Mouse (Mus musculus) heart, adult 11 months (tissue): Measurements from ENCODE around the gene Anapc15.
A peak's percentile ranks its signal among the peaks of the same experiment; 100 is the strongest.
"Not testable (repeated sequence)": the region's sequence is repeated elsewhere in the genome, so short reads cannot be mapped to it uniquely, and the experiment has no call there.

Experiments used
- DNase-seq: peaks from one replicate; pipeline ENCODE4 v3.0.0; 2022

Gene Anapc15

GRCm38 (mm10) chr7:101900331-101901097, 37.0 kb downstream of the Anapc15 start:
- DNase-seq = peak; percentile 97

DNA sequence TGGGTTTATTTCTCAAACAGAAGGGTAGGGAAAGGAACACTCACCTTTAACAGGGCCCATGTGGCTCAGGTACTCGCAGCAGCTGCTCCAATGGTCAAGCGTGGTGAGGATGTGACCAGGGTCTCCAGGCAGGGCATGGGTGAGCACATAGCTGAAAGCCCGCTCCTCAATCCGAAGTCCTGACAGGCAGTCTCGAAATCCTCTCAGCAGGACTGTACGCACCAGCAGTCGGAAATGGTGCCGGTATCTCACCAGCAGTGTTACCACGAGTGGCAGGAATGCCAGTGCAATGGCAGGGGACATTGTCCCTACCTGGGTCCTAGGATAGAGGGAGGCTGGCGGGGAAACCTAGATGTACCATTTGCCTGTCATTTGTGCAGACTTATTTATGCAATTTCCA, 38.5 kb downstream of the Anapc15 start:
- DNase-seq = peak; percentile 90

- no peak for DNase-seq
These were observed 39.3 kb downstream of the Anapc15 start for GRCm38 (mm10) chr7:101902846-101903245.

- peak; percentile 100 for DNase-seq
These were observed 42.2 kb downstream of the Anapc15 start, which contains the start of gene Lamtor1 for GRCm38 (mm10) chr7:101905561-101906286. Gene Lamtor1 (plus strand): TSS chr7:101905904.

DNA sequence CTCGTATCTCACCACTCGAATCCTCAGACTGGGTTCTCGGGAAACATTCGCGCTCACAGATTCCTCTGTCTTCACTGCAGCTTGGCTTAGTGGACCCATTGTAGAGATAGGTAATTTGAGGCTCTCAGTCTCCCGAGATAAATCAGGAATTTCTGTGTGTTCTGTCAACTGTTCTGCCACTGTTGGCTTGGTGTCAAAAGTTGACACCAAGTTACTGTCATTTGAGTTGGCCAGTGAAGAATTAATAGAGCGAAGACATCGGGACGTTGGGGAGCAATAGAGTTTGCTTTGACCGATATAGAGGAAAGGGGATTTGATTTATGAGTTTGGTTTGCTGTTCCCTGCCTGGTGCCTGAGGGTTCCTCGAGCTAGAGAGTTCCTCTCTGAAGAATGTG, 42.8 kb downstream of the Anapc15 start, which contains the start of gene Tomt:
Gene Tomt (minus strand): TSS at position 73 of the 395 bp plus-strand sequence.
- no peak for DNase-seq

DNA sequence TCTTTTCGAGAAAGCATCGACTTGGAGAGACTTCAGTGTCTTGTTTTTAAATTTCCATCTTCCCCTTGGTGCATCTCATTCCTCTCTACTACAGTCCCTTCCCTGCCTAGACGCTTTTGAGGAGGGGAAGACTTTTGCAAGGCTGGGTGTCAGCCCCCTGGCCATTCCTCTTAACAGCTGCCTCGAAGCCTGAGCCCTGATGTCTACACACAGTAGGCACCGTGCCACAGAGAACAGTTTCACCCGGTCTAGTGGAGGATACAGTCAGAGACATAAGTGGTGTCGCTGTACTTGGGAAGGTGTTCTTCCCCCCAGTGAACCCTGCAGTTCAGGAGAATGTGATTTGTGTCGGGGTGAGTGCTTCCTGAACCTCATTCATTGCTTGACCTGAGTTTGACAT, 43.2 kb downstream of the Anapc15 start:
- peak; percentile 91 for DNase-seq

GRCm38 (mm10) chr7:101908367-101908766, 44.9 kb downstream of the Anapc15 start:
- peak; percentile 97 for DNase-seq

DNA sequence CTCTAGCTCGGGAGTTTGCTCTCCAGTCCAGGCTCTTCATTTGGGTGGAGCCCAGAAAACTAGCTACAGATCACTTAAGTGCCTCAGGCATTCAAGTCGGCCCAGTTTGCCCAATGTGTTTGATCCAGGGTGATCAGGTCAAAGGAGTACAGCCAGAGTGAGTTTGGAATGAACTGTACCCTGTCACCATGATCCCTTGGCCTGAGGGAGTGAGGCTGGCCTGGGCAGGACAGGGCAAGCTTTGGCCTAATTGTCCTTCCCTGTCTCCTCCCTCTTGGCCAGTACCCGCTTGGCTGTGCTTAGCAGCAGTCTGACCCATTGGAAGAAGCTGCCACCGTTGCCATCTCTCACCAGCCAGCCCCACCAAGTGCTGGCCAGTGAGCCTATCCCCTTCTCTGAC, 46.6 kb downstream of the Anapc15 start:
- peak; percentile 96 for DNase-seq

DNA sequence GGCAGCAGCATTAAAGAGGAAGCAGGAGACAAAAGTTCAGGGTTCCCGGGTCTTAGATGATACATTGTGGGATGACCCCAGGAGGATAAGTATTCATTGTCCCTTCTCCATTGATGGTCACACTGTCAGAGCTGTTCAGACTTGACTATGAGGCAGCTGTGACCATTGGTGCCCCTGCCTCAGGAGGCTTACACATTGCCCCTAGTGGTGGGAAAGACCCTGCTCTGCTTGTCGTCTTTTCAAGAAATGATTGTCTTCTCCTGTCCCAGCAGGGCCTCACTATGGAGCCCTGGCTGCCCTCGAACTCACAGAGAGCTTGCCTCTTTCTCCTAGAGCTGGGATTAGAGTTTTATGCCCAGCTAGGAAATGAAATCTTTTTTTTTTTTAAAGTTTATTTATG, 48.5 kb downstream of the Anapc15 start:
- no peak for DNase-seq

GRCm38 (mm10) chr7:101918071-101918470, 54.6 kb downstream of the Anapc15 start:
- DNase-seq = peak; percentile 92

- DNase-seq = not testable (repeated sequence)
These were observed 62.4 kb downstream of the Anapc15 start for GRCm38 (mm10) chr7:101925892-101926291.

GRCm38 (mm10) chr7:101928093-101928492, 64.6 kb downstream of the Anapc15 start:
- peak; percentile 92 for DNase-seq

GRCm38 (mm10) chr7:101932551-101932950, 69.0 kb downstream of the Anapc15 start:
- no peak for DNase-seq

GRCm38 (mm10) chr7:101933300-101933699, 69.8 kb downstream of the Anapc15 start:
- DNase-seq = peak; percentile 90

DNA sequence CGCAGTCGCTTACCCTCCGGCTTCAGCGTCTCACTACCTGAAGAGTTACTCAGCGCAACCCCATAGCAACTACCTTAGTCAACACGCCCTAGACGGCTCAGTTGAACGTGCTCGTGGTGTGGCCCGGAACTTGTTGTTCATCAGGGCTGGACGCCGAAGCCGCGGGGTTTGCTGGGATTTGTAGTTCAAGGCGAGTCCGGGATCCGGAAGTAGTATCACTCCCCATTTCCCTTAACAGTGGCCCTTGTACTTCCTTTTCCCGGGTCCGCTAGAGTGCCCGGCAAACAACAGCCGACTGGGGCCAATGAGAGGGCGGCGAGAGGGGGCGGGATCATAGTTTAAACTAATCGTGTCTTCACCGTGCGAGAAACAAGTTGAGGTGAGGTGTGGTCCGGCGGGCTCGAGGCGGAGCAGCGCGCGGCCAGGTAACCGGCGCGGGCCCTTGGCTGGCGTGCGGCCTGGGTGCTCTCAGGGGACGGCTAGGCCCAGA, 70.3 kb downstream of the Anapc15 start, which contains the start of the genes Lrrc51 and Numa1:
Gene Lrrc51 (minus strand): TSS at position 145 of the 490 bp plus-strand sequence.
Gene Numa1 (plus strand): TSS at position 361 of the 490 bp plus-strand sequence.
- DNase-seq = peak; percentile 100

GRCm38 (mm10) chr7:101935957-101936356, 72.4 kb downstream of the Anapc15 start:
- no peak for DNase-seq

GRCm38 (mm10) chr7:101936996-101937395, 73.5 kb downstream of the Anapc15 start:
- no peak for DNase-seq

GRCm38 (mm10) chr7:101937569-101937968, 74.1 kb downstream of the Anapc15 start:
- DNase-seq = no peak

GRCm38 (mm10) chr7:101938348-101938747, 74.8 kb downstream of the Anapc15 start:
- DNase-seq = no peak

GRCm38 (mm10) chr7:101939758-101940157, 76.2 kb downstream of the Anapc15 start:
- no peak for DNase-seq

DNA sequence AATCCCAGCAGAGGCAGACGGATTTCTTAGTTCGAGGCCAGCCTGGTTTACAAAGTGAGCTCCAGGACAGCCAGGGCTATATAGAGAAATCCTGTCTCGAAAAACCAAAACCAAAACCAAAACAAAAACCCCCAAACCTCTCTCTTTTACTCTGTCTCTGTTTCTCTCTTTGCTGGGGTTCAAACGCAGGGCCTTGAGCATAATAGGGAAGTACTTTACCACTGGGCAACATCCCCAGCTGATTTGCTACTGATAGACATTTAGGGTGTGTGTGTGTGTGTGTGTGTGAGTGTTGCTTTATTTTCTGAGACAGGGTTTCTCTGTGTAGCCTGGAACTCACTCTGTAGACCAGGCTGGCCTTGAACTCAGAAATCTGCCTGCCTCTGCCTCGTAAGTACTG, 85.5 kb downstream of the Anapc15 start:
- DNase-seq = peak; percentile 37
